8 mouse cellular contexts compared by ENCODE assay signal in genomic region chr7:8092871-8093270, GRCm38 (mm10).
DNase-seq lines count a peak whose midpoint lies in the region; TF ChIP-seq lines count a peak whose summit lies in the region.
"Not testable (repeated sequence)": the region's sequence is repeated elsewhere in the genome, so short reads cannot be mapped to it uniquely, and the experiment has no call there.

No protein-coding gene starts in this region.

- WGBS in heart, adult 2 months, result 28% methylated on average over 11 of the region's 15 CpGs
- 52% methylated on average over 11 of the region's 15 CpGs for WGBS in kidney, adult 2 months

- intact Hi-C loops in heart, adult 2 months (cut with DNase I), result not testable (repeated sequence)

- not testable (repeated sequence) for TF ChIP-seq POLR2A in heart, adult 2 months (IDR thresholded peaks at IDR 0.05; ENCODE audit: insufficient read depth, low read depth, low read length); kidney, adult 2 months (IDR thresholded peaks at IDR 0.05; ENCODE audit: low read depth, low read length)

- TF ChIP-seq EP300 in heart, adult 2 months (IDR thresholded peaks at IDR 0.05; ENCODE audit: insufficient read depth, low read depth, low read length), result not testable (repeated sequence)

- DNase-seq in adrenal gland, adult 2 months, result peak; percentile 73
- peak; percentile 2 to 3 for DNase-seq in cerebellum, postnatal 25 days
- DNase-seq in heart, adult 2 months, result peak; percentile 30 to 55
- DNase-seq in kidney, adult 2 months, result peak; percentile 40
- DNase-seq in layer of hippocampus, adult 9-11 months, result peak; percentile 2
- DNase-seq in lung, postnatal 25 days (ENCODE audit: low spot score), result peak; percentile 33
- peak; percentile 4 to 13 for DNase-seq in spleen, postnatal 10 days (ENCODE audit: low spot score in 2 of 2)
- DNase-seq in urinary bladder, adult 18-20 months (ENCODE audit: low spot score in 2 of 2), result peak; percentile 4 to 21

- H3K4me3 ChIP-seq in heart, adult 2 months; kidney, adult 2 months (ENCODE audit: insufficient read depth, low read depth, low read length): not testable (repeated sequence)

- not testable (repeated sequence) for H3K36me3 ChIP-seq in heart, adult 2 months (ENCODE audit: control insufficient read depth, insufficient read depth, low read length); kidney, adult 2 months (ENCODE audit: control insufficient read depth, insufficient read depth, low read length)

- not testable (repeated sequence) for H3K9ac ChIP-seq in heart, adult 2 months (ENCODE audit: low read depth, low read length)

- H3K79me2 ChIP-seq in heart, adult 2 months (replicated peaks; ENCODE audit: control insufficient read depth, insufficient read depth, low read length), result not testable (repeated sequence)

- H3K27ac ChIP-seq in heart, adult 2 months; kidney, adult 2 months (ENCODE audit: insufficient read depth, low read depth, low read length): not testable (repeated sequence)

- H3K27me3 ChIP-seq in heart, adult 2 months (ENCODE audit: control insufficient read depth, insufficient read depth, low read length); kidney, adult 2 months (replicated peaks; ENCODE audit: control insufficient read depth, insufficient read depth, low read length): not testable (repeated sequence)

- TF ChIP-seq CTCF in heart, adult 2 months (IDR thresholded peaks at IDR 0.05); kidney, adult 2 months (conservative IDR thresholded peaks at IDR 0.05; ENCODE audit: insufficient read depth, insufficient read length, low read depth, low read length): not testable (repeated sequence)

- not testable (repeated sequence) for H3K4me1 ChIP-seq in heart, adult 2 months (ENCODE audit: control insufficient read depth, insufficient read depth, low read length); kidney, adult 2 months (ENCODE audit: control insufficient read depth, insufficient read depth, low read length)

Comparison
In these comparisons a context has a peak if more than half of its experiments do, and no peak if none do; other contexts are left out.
1. DNase-seq: peak in every context shown above with its lines; median percentile 73 in adrenal gland, adult 2 months; 42 in heart, adult 2 months; 40 in kidney, adult 2 months; 33 in lung, postnatal 25 days; 12 in urinary bladder, adult 18-20 months; 8 in spleen, postnatal 10 days; 2 in cerebellum, postnatal 25 days; 2 in layer of hippocampus, adult 9-11 months.